Mouse (Mus musculus): Measurements from ENCODE around the gene Abhd13. TPM values are rescaled to one million over a fixed set of nuclear protein-coding genes. Genes with fewer than 3 reads are reported as not detected.
A peak's percentile ranks its signal among the peaks of the same experiment; 100 is the strongest.

Abhd13 gene
- 10 to 100 TPM; 16.8 to 19.2 TPM for total RNA-seq (2021)

DNA sequence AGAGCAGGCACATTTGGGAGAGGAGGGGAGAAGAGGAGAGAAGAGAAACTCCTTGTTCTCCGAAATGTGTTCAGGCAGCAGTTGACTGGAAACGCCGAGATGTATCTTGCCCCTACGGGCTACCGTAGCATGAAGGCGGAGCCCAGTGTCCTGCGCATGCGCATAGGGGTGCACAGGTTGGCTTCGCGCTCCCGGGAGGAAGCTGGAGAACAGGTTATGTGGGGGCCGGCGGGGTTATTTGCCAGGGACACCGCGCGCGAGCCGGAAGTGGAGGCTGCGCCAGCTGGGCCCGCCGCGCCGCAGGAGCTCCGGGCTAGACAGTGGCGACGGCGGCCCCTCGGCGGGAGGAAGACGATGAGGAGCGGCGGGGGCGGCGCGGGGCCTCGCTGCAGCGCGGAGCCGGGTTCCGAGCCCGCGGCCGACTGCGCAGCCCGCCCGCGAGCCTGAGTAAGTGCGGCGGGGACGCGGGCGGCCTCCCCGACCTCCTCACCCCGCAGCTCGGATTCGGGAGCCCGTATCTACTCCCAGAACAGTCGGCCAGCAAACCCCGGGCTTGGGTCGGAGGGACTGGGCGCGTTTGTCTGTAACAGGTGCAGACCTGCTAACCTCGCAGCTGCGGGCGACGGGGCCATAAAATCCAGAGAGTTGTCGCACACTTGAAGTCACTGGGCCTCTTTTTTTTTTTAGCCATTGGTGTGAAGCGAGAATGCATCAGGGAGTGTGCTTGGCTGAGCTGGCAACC is at the start of gene Abhd13, which contains the start of gene Lig4:
TSS of gene Abhd13 (plus strand) at position 135 of the 742 bp plus-strand sequence.
TSS of gene Lig4 (minus strand) at position 114 of the 742 bp plus-strand sequence.
- peak; percentile 99 for DNase-seq

DNA sequence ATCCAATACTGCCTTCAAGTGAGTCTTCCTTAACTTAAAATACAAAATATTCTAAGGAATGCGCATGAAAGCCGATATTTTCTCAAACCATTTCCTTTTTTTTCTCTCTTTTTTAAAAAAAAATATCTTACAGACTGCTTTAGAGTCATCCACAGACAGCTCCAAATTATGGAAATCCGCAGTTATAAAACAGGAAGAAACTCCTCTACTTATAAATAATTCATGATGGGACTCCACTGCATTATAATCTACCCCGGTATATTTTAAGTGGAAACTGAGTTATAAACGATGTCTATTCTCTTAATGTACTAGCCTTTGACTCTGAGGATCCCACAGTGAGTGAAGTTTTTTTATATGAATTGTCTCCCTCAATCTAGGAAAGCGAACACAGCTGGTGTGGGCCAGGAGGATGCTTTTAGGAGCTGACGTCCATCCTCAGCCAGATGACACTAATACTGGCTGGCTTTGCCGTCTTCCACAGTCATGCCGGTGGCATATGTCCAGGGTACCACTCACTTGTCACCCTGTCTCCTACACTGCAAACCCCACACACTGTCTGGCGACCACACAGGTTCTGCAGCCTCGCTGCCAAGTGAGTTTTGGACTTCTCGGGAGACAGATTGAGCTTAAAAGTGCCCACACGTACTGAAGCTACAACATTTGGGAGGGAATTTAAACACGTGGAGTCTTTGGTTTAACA is 47.6 kb upstream of the Abhd13 start:
- DNase-seq = no peak

DNA sequence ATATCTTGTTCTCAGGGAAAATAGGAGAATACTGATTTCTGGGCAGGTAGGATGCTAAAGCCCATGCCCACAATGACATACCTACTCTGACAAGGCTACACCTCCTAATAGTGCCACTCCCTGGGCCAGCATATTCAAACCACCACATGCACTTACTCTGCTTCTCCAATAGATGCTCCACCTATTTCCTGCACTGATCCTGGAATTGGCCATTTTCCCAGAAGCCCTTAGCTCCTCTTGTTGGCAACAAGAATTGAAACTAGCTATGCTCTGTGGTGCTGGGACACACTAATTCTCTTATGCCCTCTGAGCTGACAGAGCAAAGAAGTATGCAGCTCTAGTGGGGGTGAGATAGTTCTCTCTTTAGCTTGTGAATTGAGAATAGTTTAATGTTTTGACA is 44.8 kb upstream of the Abhd13 start:
- peak; percentile 7 for DNase-seq

DNA sequence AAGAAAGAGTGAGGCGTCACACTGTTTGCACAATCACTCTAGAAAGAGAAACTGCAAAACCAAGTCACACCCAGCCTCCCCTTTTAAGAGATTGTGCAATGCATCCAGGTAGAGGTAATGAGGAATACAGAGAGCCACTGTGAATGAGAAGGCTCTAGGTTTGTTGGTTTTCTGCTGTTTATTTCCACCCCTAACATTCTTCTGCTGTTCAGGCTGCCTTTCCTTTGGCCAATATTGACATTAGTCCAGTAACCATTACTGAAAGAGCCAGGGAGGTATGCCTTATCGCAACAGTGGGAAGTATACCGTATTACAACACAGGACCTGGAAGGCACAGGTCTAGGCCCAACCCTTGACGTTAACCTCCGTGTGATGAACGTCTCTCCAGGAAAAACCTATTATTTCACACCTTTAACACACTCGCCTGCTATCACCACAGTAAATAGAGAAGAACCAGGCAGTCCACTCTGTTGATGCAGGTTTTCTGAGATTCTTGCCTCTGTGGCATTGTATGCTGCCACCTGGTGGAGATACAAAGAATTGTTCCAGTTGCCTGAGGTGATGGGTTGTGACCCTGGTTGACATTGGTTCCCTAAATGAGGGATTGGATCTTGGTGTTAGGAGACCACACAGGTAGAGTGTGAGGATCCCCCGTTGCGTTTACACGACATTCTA is 42.5 kb upstream of the Abhd13 start:
- DNase-seq = peak; percentile 43

DNA sequence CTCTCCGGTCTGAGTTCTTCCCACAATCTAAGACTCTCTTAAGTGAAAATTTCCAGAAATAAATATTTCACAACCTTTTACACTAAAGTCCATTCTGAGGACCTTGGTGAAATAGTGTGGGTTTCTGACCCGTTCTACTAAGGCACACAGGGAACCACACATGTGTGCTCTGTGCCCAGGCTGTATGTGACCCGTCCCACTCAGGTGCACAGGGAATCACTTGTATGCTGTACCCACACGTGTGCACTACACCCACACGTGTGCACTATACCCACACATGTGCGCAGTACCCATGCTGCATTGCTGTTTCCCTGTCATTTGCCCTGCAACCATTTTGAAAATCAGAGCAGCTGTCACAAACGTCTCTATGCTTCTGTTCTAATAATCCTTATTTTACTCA is 41.9 kb upstream of the Abhd13 start:
- no peak for DNase-seq

DNA sequence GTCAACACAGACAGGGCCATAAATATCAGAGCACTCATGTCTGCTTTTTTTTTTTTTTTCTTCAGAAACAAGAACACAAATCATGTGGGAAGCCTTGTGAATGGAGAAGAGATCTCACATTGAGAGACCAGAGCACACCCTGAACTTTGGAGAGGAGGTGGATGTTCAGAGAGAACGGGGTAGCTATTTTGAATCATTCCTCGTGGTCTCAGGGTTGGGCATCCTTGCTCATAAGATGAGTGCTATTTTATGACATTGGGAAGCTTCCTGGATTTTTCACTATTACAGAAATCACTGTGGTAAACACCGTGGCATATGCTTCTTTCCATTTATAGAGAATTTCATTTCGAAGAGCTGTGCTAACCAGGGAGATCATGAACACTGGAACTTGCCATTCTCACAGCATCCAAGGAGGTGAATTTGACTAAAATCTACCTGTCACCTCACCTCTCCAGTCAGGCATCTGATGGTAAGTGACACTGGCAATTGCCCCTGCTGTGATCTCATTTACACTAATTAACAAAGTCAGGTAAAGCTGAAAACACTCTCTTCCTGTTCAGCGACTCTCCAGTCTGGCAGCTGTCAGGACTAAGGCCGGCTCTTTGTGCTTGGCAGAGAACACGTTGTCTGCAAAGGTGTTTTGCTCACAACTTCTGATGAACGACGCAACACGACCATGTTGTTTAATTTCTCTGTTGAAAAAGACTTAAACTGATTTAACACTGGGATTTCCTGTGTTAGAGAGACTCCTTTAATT is 28.2 kb upstream of the Abhd13 start:
- no peak for DNase-seq

DNA sequence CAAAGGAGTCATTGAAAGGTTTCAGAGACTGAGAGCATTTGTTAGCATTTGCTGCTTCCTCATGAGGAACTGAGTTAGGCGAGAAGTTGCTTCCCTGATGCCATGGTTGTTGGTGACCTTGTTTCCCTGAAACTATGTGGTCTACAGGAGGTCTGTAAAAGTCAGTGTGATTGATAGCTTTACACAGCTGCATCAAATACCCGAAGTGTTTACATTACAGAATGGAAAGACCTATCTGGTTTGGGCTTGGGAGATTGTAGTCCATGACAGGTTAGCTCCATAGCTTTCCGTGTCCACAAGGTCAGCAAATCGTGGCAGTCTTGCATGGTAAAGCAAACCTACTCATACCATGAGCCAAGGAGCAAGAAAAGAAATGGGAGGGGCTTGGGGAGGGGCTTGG is 19.2 kb upstream of the Abhd13 start:
- no peak for DNase-seq

DNA sequence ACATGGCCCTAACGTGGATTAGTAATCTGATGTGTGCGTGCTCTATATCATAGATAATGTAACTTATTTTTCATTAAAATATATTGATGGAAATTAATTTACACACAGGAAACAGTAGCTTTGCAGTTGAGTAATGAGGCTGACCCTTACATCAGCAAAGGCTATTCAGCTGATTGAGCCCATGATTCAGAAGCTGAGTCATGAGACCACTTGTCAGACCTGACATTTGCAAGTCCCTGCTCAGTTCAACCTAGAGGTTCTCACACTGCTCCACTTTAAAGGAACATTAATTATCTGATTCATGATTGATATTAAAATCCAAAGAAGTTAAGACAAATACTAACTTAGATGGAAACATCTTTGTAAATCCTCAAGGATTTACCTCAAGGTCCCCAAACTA is 17.6 kb upstream of the Abhd13 start:
- DNase-seq = no peak

DNA sequence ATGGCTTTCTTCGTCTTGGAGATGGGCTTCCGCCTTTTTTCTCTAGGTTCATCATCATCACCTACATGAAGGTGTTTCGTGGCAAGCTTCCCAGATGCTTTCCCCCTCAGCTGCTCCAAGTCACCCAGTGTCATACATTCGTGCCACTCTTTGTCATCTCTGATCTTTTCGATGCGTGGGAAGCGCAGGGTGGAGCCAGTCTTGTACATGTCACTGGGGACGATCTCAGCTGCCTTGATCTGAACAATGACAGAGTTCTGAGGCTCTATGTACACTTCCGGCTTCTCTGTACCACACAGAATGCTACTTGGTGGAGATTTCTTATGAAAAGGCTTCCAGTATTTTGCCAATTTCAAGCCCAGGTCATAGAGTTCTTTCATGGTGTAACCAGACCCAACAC is 5.6 kb upstream of the Abhd13 start:
- no peak for DNase-seq

DNA sequence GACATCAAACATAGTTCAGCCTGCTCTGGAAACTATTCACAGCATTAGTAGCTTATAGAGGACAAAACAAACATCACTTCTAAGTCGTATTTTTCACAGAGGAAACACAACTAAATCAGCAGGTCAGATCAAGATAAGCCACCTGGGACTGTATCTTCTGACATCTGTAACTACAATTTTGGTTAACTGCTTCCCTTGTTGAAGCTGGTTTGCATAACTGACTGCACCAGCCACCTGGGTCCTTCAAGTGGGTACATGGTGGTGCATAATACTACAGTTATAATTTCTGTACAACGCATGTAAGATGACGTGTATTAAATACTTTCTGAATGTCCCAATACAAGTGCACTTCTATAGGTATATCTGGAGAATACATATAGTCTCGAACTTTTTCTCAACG is 2.2 kb upstream of the Abhd13 start:
- no peak for DNase-seq

DNA sequence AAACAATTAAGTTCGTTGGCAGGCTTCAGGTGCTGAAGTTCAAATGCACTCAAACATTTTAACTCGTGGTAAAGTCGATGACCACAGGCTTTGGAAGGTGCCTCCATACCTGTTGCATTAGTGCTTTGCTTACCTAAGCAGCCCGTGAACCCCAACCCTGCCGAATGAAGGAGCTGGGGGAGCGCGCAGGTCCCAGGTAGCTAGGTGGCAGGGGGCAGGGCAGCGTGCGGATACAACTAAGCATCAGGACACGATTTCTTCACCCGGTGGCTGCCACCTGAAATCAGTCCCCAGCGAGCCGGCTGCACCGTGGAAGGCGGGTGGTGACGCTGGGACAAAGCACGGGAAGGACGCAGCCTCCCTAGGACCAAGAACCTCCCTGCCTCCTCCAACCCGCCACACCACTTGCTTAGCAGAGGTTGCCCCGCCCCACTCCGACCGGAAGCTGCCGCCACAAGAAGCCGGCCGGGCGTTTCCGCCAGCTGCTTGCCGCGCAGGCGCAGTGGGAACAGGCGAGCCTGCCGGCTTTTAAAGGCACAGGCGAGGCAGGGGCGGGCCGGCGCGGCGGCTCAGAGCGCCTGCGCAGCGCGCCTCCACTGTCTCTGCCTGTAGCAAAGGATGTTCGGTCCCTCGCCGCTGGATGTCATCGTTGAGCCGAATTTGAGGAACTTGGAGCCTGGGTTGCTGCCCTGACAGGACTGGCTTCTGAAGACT is 1.5 kb upstream of the Abhd13 start:
- DNase-seq = peak; percentile 99

DNA sequence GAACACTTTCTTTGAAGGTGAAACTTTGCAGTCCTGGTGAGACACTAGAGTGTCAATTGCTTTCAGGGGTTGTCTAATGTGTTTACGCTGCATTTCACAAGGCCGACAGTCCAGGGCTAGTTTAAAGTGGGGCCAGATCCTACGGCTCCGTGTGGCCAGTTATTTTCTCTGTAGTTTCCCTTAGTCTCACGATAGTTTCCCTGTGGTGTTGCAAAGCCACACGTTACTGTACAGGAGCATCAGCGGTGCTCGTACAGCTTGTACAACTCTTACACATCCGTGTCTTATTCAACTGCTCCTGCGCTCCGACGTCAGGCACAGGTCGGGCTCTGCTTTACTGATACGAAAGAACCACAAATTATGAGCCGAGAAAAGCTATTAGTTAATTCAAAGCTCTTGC is 491 bp upstream of the Abhd13 start:
- no peak for DNase-seq

DNA sequence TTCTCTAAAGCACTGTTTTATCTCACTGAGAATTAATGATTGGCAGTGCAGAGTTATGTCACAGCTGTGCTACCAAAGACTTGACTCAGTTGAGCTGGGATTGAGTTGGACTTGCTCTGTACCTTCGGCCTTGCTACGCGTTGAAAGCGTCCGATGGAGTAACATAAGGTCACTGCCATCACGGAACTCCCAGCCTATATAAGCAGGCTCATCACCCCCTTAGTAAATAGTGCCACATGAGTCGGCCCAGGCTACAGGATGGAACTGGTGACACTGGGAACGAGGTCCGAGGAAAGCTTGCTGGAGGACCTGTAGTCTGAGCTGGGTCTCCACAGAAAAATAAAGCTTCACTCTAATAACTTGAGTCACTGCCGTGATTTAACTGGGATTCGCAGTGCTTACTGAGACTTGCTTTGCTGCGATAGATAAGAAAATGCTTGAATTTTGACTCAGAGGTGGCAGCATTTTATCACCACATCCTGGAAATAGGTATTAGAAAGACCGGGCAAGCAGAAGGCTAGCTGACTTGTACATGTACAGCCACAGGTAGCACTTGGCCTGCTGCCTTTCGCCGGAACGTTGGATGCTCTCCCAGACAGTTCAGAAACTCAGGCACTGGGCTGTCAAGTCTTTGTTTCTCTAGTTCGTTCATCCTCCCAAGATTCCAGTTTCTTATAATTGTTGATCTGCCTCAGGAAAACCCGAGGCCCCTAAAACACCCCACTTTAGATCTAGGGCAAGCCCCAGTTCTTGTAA is 1.1 kb downstream of the Abhd13 start:
- no peak for DNase-seq

DNA sequence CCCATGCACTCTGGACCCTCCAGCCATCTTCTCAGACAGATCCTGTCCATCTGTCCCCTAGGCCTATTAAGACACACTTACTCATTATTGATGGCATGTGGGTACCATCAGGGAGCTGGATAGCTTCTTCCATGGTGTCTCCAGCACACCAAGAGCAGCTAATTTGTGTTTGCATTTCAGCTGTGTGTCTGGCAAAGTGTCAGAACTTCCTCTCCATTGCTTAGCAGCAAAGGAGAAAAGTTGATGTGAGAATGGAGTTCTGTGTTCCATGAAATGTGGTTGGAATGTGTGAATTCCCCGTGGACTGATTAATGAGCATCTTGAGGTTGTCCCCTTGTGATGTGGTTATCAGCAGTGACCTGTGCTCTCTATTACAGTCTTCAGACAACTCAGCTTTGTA is 2.2 kb downstream of the Abhd13 start:
- no peak for DNase-seq

DNA sequence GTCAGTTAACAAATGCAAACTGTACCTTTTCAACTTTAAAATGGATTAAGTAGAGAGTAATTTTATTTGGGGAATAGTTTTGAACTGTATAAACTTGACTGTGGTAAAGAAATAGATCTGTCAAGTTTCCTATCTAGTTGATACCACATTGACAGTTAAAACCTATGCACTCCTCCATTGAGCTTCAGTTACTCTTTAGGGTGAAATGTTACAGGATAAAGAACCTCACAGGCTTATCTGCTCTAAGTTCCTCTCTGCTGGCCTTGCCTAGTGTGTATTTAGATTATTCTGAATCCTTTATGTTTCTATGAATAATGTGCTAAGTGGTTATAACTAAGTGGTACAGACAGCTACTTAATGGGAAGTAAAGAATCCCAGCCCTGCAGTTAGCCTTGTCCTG is 2.7 kb downstream of the Abhd13 start:
- DNase-seq = no peak

DNA sequence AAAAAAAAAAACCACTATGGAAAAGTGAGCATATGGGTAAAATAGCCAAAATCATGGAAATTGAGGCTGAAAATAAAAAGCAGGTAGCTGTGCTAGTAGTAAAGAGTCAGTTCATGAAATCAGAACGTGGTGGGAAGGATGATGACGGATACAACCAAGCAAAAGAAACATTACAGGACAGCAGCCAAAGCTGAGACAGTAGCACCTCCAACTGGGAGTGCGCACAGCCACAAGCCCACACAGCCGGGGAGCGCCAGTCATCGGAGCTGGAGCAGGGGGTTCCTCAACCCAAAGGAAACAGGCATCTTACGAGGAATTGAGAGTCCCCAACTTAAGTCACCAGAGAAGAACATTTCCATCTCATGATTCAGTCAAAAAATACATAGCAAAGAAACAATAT is 26.6 kb downstream of the Abhd13 start:
- DNase-seq = no peak

DNA sequence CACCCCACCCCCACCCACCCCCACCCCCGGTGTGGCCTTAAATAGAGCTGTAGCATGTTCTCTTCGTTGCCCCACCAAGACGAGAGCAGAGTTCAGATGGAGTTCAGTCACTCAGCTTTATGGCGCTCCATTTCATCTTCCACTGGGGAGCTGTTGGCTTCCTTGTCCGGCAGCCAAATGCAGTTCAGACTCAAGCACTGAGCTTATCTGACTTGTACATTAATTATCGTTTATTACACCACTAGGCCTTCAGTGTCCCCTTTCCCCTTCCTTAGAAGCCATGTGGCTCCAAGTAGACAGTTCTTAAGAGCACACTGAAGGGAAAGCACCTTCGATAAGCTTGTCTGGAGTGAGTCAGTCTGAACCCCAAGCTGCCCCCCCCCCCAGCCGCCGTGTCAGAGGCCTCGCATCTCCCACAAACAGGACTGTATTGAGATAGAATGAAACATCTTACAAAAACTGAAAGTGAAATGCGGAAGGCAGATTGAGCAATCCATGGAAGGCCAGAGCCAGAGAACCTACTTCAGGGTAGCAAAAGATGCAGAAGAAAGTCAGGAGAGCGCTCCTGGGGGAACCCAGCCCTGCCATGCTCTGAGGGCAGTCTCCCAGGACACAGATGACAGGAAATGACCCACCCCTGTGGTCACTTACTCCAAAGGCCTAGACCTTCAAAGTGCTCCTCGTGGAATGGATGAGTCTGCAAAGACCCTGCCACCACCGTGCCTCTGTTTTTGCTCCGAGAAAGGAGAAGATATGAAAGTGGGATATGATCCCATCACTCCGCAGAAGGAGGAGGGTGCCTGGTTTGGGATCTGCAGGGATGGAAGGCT is 28.9 kb downstream of the Abhd13 start, which contains the start of gene Tnfsf13b:
TSS of gene Tnfsf13b (plus strand) at position 312 of the 830 bp plus-strand sequence.
- no peak for DNase-seq

DNA sequence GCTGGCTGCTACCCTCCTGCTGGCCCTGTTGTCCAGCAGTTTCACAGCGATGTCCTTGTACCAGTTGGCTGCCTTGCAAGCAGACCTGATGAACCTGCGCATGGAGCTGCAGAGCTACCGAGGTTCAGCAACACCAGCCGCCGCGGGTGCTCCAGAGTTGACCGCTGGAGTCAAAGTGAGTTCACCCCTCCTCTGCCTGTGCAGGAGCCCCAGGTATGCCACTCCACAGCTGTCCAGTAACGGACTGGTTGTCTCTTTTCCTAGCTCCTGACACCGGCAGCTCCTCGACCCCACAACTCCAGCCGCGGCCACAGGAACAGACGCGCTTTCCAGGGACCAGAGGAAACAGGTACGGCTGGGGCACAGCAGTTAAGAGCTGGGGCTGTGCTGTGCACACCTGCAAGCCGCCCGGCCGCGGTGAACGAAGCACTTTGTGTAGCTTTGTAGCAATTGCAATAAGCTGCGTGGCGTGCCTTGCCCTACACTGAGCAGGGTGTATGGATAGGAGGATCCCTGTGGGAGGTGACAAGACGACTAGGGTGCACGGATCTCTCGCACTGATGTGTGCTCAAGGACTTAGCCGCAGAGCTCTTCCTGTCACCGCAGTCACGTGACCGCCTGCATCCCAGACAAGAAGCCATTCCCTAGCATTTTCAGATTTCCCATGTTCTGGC is 29.6 kb downstream of the Abhd13 start:
- DNase-seq = peak; percentile 14

DNA sequence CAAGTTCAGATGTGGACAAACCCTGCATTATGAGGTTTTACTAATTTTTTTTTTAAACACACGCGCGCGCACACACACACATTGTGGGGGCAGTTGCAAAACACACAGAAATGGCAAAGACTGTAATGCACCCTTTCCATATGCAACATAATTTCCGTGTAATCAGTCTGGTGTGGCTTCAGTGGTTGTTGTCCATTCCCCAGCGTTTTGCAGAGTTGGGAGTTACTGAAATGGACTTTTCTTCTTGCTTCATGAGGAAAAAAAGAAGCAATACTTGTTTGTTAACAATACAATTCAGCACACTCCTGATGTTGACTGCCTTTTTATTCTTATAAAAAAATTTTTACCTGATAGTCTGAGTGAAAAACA is 30.1 kb downstream of the Abhd13 start:
- DNase-seq = no peak

DNA sequence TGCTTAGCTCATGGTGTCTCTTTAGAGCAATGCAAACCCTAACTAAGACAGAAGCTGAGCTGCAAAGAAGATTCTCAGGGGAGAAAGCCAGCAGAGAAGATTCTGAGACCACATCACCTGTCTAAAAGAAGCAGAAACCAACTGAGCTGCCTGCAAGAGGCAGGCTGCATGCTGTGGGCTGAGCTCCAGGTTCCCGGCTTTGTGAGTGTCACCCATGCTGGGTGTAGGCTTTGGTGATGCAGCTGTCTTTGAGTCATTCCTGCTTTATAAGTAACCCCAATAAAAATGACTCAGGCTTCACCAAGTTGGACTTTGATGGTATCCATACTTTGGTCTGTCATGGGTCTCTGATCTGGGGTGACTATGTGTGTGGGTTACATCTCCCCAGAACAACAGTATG is 38.7 kb downstream of the Abhd13 start:
- no peak for DNase-seq
